Mouse (Mus musculus) heart, postnatal 4 days (tissue): ENCODE measurements at regions not wholly inside any gene's neighbourhood (a gene's known extent, or its start where the extent isn't known, plus 50 kb on each side); places are given as distances from the start of the nearest gene placed in this dataset.
A peak's percentile ranks its signal among the peaks of the same experiment; 100 is the strongest.
"Not testable (repeated sequence)": the region's sequence is repeated elsewhere in the genome, so short reads cannot be mapped to it uniquely, and the experiment has no call there.

Source experiments
- DNase-seq: peaks from one replicate; pipeline ENCODE4 v3.0.0; 2021

DNA sequence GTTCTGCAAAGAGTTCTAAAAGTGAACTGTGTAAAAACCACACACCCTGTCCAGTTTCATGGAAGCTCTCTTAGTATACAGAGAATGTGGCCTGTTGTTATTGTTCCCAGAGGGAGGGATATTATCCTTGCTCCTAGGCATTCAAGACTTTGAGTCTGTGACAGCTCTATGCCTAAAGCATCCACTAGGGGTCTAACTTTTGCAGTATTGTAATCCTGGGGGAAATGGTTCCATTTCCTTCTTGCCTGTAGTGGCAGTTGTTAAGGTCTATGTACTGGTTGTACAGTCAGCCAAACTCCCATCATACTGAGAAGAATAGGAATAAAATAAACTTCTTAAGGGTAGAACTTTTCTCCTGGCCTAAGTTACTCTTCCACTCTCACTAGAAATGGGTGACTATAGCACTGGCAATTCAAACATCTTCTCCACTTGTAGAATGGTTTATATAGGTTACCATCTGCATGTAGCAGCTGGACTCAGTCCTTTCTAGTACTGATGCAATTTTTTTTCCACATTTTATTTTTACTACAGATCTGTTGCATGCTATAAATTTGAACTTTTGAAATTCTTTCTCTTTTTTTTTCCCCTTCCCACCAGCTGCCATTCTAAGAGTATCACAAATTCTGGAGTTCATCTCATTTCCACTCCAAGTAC is 51.4 kb upstream of the Dpt start:
- peak; percentile 35 for DNase-seq

DNA sequence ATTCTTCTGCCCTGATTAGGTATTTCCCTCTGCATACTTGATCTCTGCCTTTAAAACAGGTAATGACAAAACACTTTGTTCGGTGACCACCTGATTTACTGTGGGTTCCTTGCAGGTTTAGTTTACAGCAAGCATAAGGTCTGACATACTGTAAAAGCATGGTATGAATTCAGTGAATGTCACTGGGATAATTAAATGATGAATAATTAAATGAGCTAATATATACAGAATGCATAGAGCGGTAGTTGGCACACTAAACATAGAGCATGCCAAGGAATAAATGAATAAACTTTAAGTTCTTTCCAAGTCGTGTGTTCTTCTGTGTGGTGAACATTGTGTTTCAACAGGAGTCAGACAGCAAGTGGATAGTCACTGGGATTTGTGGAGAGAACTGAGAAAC is 51.9 kb upstream of the Dpt start:
- DNase-seq = no peak

DNA sequence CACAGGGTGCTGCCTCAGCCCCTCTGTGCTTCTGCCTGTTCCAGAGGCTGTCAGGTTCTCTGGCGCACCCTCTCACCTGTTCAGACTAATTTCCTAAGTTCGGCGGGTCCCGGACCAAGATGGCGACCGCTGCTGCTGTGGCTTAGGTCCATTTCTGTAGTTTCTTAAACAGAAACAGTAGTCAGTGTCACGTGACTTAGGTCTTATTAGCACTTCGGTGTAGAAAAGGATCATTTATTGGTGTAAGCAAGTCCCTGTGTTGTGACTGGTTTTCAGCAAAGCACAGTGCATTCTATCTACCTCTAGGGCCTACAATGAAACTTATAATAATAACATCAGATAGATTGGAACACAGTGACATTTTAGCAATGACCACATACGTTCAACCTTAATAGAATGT is 53.5 kb upstream of the Dpt start:
- not testable (repeated sequence) for DNase-seq

DNA sequence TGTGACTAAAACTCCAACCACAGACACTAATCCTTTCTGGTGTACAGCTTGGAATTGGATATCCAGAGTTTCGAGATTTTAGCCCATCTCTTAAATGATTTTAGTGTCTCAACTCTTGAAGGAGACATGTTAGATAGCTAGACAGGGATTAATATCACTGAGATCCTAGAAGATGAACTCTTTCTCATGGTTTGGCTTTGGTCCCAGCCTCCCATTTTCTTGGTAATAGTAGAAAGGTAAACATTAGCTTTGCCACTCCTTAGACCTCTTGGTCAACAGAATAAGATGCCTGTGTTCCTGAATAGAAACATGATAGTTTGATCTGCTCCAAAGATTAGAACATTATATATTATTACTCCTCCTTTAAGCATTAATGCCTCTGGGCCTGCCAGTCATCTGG is 60.8 kb upstream of the Dpt start:
- DNase-seq = no peak

DNA sequence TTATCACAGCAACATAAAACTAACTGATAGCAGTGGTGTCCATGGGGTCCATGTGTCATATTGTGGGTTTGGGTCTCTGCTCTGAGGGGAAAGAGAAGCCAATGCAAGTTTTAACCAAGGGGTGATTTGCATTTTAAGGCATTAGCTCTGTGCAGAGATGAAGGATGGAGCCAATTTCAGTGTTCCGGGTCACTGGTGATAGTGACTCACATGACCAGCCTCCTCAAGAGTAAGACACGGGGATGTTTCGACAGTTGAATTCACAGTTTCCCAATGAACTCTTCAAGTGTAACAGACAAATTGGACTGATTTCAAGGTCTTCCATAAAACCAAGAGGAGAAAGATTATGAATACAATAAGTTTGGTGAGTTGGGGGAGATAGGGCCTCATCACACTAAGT is 62.7 kb upstream of the Dpt start:
- no peak for DNase-seq

DNA sequence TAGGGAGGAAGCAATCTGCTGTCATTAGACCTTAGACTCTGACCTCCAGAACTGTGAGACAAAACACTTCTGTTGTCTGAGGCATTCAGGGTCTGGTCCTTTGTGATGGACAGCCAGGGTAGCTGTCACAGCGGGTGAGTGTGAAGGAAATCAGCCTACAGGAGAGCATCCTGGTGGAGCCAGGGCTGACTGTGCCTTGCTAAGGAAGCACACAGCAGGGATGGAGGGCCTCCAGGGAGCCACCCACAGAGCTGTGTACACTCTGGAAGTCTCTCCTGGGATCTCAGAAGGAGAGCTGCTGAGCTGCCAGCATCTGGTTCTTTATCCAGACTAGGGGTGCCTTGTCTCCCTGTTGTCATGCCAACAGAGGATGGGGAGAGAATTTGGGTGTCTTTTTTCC is 74.4 kb upstream of the Dpt start:
- DNase-seq = no peak

DNA sequence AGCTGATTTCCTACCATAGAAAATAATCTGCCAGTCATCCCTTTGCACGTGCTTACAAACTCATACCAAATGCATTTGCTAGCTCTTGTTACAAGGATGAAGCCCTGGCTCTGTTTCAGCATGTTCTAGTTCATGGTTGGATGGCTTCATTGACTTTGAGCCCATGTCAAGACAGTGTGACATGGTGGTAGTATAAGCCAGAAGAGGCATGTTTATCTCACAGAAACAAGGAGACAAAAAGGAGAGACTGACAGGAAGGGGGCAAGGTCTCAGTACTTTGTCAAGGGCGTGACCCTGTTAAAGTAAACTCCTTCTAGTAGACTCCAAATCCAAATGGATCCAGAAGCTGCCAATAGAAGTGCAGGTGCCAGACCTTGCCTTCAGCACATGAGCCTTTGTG is 81.5 kb upstream of the Dpt start:
- DNase-seq = no peak

DNA sequence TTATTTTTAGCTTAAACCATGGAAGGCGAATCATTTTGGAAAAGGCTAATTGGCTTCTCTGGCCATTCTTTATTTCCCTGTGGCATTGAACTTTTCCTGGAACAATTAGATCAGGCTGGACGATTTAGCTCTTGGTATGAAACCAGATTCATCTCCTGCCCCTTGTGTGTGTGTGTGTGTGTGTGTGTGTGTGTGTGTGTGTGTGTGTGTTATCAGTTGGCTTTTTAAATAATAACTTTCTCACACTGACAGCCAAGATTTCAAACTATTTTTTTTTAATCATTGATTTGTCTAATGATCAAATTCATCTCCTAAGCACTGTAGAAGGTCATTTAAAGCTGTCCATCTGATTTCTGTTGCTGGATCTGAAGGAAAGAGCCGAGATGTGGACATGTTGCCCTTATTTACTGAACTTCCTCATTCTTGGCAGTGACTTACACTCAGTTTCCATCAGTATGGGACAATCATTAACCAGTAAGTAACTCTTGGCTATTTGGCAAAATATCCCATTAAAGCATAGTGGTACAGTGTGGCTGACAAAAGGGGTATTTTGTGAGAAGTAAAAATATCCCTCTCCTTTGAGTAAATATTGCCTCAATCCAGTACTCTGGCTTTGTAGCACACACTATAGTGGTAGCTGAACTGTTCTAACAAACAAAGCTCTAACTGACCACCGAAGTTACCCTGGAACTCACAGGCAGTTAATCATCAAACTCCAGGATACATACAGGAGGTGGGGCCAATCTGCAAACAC is 82.5 kb upstream of the Dpt start:
- no peak for DNase-seq

DNA sequence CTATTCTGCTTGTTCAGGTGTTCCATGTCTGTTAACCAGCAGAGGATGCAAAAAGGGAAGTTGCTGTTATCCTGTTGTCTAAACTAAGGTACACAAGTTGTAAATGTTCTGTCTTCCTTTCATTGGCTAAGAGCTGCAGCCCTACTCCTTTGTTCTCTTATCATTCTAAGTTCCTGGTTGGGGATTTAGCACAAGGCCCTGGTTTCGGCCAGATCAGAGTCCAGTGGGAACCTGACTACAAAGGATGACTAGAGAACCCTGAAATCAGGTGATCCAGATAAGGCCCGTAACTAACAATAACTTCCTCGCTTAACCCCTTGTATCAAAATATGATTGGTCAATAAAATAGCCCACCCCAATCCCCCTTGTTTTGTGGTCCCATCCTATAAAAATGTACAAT is 83.9 kb upstream of the Dpt start:
- no peak for DNase-seq

DNA sequence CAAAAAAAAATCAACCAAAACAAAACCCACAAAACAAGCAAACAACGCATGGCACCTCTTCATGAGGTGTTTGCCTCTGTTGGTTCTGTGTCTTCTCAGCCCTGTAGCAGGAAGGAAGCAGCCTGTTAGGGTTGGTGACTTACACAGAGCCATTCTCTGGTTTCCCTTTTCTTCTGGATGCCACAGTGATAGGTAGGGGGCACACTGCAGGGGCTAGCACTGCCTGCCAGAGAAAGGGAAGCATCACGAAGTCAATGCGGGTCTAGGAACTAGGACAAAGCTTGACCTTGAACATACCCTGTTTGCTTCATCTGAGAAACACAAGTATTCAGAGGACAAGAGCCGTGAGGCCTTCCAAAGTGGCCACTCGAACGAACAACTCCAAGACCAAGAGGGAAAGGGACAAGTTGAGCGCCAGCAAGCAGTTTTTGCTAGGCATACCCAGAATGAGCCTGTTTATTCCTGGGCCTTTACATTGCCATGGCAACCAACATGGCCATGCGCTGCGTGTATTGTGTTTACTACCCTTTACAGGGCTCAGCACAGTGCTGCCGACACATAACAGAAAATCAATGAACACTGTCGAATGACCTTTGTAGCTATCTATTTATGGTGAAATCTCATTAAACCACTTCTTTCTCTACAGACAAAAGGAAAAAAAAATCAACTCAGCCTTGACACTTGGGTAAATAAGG is 91.9 kb upstream of the Dpt start:
- DNase-seq = no peak

DNA sequence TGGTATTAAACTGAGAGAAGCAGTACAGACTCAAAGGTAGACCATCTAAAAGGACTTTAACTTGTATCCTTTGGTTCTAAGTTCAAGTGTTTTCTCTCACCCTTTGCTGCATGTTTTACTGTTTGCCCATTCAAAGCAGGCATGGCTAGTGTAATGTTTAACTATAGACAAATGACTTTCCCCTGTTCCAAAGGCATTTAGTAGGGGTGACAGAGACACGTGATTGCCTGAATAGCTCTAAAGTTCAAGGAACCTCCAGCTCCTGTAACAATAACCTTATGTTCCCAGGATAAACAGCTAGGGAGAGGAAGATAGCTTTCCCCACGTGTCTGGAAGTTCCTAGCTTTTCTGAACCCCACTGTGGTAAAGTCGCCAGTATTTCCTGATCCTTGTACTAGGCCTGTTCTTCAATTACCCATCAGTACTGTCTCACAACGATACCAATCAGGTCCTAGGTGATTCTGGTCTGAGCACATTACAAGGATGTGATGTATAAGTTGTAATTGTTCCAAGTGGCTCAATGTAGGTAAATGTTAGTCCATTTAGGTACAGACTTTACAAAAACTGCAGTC is 92.8 kb upstream of the Dpt start:
- DNase-seq = no peak

DNA sequence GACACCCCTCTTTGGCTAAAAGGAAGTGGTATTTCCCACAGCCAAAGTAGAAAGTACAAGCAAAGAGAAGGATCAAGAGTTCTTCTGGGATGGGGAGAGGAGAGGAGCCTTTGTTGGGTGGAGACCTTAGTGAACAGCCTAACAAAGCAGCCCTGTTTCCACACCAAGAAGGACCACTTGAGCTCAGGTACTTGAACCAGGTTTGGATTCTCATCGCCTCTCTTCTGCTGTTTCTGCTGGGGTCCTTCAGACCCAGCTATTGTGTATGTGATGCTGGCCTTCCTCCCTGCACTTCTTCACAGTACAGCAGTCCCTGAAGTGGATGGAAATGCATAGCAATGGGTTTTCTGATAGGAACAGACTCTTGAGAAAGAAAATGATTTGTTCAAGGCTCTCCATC is 106.4 kb upstream of the Dpt start:
- no peak for DNase-seq

DNA sequence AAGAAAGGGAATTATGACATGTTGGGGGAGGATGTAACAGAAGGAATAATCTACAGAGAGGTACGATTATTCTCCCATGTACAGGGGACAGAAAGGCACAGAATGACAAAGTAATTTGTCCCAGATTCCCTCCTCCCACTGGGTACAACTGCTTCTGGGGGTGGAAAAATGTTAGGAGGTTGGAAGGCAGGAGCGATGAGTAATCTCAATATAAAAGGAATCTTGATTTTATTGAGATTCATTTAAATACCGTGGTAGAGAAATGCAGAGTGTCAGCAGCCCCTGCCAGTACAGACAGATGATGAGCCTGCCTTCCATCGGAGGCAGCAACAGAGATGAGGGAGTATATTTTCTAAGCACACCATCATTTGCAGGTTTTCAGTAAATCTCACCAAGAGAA is 107.1 kb upstream of the Dpt start:
- DNase-seq = no peak

DNA sequence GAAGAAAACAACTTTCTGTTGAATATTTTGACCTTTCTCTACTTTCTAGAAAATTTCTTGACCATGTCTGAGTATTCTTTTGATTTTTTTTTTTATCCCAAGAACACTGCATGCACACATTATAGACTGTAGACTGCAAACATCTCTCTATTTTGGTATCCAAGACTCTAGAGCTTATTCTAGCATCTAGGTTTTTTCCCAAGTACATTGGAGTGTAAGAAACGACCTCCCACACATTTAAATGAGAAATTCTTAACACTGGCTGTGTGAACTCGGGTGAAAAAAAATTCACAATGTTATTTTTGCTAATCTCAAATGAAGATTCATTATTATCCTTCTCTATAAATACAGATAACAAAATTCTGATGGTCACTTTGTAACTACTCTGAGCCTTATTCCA is 112.0 kb upstream of the Dpt start:
- DNase-seq = no peak

DNA sequence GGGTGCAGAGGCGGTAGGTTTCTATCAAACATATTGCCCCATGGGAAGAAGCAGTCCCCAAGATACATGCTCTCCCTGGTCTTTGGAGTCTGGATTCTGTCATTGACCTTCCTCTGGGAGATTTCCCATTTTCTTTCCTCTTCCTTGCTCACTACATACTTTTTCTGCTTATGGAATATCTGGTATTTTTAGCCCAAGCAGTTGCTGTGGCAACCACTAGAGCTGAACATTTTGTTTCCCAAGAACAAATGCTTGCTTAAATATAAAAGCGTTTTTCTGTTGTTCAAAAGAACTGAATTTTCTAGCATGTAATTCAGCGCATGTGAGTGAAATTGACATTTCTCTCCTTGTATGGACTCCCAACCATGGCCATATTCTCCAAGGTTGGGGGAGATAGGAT is 112.7 kb upstream of the Dpt start:
- no peak for DNase-seq

DNA sequence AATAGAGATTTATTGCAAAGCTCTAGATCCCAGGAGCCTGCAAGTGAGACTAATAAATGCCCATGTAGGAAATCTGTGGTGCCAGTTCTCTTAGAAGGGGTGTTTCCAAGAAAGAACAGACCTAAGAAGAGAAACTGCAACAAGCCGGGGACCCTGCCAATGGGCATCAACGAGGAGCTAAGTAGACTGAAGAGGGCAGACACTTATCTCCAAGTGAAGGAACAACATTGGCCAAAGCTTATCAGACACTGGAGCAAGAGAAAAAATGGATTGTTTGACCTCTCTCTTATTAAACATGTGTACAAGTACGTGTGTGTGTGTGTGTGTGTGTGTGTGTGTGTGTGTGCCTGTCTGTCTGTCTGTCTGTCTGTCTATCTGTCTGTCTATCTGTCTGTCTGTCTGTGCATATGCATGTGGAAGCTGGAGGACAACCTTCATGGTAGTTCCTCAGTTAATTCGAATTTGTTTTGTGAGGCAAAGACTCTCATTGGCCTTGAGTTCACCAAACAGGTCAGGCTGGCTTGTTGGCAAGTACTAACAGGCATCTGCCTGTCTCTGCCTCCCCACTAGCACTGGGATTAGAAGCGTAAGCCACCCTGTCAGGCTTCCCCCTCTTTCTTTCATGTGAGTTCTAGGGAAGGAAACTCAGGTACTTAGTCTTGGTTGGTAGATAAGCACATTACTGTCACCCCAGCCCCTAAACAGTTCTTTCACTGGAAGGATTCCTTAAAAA is 113.4 kb upstream of the Dpt start:
- no peak for DNase-seq

DNA sequence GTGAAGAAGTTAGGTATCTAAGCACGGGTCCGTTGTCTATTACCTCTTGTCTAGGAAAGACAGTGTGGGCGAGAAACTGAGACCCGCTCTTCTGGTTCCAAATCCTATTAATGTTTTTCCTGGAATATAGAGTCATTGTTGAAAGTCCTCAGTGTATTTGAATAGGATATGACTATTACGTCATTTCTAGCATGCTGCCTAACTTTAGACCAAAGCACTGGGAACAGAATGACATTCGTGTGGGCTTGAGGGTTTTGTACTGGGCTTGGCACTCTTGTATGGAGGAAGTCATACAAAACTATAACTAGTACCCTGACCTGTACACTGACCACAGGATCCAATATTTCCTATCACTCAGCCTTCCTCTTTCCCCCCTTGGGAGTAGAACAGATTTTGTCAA is 114.0 kb upstream of the Dpt start:
- no peak for DNase-seq

DNA sequence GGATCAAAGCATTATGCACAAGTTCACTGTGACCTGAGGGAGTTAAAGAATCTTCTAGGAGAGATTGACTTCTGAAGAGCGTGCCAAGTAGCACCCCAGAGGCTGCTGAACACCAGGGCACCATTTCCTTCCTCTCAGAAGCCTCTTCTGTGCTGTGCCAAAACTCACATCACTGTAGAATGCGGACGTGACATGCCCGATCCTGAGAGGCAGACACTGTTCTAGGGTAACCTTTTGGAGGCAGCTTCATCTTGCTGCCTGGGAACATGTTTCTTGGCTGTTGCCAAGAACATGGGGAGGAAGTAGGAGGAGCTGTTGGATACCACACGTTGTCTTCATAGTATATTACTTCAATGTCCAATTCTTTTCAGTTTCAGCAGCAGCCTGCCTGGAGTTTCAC is 114.9 kb upstream of the Dpt start:
- DNase-seq = no peak

DNA sequence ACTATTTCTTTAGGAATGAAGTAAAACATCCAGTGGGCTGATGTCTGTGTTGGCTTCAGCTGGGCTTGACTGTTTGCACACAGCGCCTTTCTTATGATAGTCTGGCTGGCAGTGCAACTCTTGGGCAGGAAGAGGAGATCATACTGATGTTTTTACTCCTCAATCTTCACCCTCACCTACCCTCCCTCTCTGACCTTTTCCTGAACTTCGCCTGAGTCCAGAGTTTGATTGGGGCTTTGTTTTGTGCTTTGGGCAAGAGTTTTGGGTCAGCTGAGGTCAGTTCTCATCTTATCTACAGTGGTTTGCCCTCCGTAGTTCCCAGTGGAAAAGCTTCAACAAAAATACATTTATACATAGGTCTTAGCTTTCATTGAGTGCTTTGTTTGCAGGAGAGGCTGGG is 118.1 kb upstream of the Dpt start:
- DNase-seq = no peak

DNA sequence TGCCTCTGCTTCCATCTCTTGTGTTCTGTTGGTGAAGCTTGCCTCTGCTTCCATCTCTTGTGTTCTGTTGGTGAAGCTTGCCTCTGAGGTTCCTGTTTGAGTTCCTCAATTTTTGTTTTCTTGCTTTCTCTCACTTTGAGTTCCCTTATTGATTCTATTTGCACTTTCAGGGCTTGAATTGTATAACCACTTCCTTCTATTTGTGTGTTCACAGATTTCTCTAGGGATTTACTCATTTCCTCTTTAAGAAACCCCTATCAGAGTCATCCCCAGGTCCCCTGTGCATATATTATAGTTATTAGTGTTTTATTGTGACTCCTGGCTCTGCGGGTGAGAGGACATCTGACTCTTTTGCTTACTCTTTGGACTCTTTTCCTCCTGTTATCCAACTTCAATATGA is 144.2 kb upstream of the Dpt start:
- no peak for DNase-seq

DNA sequence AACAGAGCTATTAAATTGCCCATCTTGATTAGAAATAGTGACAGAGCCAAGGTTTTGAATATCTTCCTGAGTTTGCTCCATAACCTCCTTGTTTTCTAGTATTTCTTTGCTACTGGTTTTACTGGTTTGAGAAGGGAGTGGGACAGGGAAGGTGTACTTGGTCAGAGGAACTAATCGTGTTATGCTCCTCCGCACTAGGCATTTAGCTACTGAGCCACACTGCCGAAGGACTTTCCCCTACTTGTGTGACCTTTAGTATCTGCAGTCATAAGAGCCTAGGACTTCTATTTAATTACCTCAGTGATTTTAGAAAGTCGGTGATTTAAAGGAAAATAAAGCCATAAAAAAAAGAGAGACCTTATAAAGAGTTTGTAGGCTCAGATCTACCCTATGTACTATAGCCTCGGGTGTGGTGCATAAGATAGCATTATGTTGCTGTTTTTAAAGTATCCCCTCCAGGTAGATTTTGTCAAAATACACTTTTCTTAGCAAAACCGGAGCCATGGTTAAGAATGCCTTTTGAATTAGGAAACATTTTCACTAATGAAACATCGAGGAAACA is 158.5 kb upstream of the Dpt start:
- no peak for DNase-seq

DNA sequence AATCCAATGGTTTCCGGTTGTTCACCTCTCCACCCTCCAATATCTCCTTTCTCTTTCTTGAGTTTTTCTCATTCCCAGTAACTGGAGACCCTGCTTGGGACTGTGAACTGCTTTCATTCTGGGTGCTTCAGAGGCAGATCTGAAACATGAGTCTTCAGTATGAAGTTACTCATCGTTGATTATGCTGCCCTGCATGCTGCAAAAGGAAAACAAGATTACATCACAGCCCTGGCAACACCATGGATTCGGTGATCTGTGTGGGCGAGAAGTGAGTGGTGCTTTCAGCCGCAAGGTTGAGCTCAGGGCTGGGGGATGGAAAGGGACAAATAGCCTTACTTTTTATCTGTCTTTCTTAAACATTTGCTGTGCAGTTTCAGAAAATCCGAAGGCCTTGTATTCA is 164.8 kb upstream of the Dpt start:
- DNase-seq = peak; percentile 32

DNA sequence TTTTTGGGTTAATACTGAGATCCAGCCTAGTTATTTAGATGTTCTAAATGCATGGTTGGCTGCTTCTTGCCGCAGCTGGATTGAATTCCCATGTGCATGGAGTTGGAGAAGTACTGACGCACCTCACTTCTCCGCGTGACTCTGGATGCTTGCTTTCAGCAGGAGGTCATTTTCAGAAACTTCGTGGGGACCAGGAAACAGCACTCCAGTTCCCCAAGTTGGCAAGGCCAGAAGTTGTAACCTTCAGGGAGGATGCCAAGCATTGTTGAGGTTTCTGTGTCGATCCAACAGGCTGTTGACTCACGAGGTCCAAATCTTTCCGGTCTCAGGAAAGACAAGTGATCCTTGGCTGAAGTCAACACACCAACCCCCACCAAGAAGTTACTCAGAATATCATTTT is 167.6 kb upstream of the Dpt start:
- DNase-seq = peak; percentile 25
